Mouse (Mus musculus) ES-E14 (cell line): ENCODE measurements around the gene Ppfia2.

ENCODE experiments used
- MAFK ChIP-seq: IDR thresholded peaks from 2 replicates; pipeline ENCODE4 v1.6.1; 2014; ENCODE audit warnings: mild to moderate bottlenecking, low read depth, low read length, inconsistent platforms; ENCODE audit not compliant: insufficient read depth
- ZNF384 ChIP-seq: IDR thresholded peaks from 2 replicates; pipeline ENCODE4 v1.6.1; 2012; ENCODE audit warnings: low read depth, low read length, inconsistent platforms

DNA sequence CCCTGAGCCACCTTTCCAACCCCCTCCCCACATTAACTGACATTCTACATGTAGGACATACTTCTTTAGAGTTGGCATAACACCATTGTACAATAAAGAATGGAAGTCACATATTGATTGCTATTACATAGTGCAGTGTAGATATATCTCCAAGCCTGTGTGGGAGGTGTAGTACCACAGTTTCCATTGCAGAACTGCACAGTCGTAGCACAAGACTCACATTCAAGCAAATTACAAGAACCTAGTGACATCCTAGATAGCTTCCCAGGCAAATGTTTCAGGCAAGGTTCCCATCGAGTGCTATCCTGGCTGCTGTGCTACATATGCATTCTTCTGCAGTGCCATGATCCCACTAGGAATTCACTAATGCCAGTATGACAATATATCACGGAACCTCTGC is 200.0 kb downstream of the Ppfia2 start:
- no peak for TF ChIP-seq MAFK
- no peak for TF ChIP-seq ZNF384
